Mouse (Mus musculus): ENCODE results near the gene Wnt11.

Wnt11 gene

GRCm38 (mm10) chr7:98828876-98829275 is 6.0 kb upstream of the Wnt11 start:
- whole genome bisulfite sequencing = 54% methylated on average over 7 of the region's 7 CpGs

DNA sequence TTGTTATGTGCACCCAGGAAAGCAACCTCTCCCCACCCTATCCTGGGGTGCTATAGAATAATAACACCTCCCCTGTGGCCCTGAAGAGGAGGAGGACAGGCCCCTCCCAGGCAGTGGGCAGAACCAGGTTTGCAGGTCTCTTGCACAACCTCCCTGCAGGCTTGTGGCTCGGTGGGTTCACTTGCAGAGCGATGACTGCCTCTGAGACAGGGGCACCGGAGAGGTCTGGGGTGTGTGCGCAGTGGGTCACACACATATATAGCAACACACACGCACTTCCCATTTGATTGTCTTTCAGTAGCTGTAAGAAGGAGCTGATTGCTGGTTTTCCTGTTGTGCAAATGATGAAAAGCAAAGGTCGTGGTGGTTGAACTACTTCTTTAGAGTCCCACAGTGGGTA is 3.6 kb upstream of the Wnt11 start:
- WGBS = 88% methylated on average over 6 of the region's 6 CpGs

- WGBS = under 1% methylated on average over 44 of the region's 46 CpGs
These were observed 868 bp downstream of the Wnt11 start for GRCm38 (mm10) chr7:98835519-98836441.

GRCm38 (mm10) chr7:98836646-98837045 is 1.7 kb downstream of the Wnt11 start:
- WGBS = 3% methylated on average over 23 of the region's 23 CpGs

DNA sequence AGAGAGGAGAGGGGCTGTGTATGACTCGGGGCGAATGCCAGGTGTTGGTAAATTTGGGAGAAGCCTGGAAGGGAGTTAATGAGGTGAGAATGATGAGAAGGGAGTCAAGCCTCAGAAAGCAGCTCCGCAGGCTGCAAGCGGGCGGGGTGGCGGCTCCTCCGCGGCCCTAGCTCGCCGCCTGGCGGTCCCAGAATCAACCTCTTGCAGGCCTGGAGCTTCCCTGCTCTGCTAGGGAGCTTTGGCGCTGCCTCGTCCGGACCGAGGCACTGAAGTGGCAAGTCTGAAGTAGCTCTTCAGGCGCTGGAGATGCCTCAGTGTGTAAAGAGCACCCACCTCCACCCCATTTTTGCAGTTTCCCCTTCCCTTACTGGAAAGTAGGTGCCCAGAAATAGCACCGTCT is 3.0 kb downstream of the Wnt11 start:
- WGBS = 3% methylated on average over 17 of the region's 17 CpGs

DNA sequence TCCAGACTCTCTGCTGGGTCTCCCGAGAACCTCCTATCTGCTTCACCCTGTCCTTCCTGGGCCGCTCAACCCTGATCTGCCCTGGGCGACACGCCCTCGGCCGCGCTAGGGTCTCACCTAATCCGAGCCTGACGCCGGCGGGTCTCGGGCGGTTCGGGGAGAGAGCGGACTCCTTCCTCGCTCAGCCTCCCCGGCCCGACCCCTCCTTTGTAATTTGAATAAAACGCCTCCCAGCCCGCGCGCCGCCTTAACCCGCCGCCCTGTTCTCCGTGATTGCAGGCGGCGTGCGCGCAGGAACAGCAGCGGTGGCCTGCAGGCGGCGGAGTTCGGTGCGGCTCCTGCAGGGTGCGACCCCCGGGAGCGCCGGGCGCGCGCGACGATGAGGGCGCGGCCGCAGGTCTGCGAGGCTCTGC is 3.8 kb downstream of the Wnt11 start:
- under 1% methylated on average over 48 of the region's 48 CpGs for WGBS

DNA sequence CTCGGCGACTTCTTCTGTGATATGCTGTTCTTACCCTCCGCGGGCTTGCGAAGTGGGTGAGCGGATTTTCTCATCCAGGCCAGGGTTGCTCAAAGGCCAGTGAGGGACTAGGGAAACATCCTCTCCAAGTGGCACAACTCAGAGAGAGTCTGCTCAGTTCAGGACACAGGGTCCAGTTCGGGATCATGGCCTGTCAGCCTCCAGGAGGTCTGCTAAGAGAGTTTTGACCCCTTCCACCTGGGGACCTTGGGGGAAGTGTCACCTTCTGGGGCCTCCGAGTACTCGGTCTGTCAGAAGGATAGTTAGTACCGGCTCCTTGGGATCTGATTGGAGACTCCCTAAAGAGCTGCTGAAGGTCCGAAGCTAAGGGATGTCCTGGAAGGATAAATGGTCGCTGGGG is 4.4 kb downstream of the Wnt11 start:
- 28% methylated on average over 12 of the region's 12 CpGs for WGBS

DNA sequence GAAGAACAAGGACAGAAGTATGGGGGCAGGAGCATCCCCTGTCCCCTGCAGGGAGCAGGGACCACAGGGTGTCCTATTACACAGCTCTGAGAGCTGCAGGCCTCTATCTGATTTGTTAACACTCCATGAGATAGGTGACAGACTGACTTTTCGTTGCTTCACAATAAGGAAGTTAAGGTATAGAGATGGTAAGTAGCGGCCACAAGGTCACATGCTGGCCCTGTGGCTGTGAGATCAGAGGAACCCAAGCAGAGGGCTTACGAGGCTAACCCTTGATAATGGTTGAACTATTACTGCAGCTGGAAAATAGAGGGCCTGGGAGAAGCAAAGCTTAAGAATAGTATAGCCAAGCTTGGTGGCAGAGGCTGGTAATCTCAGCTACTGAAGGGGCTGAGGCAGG is 5.9 kb downstream of the Wnt11 start:
- 93% methylated on average over 3 of the region's 3 CpGs for WGBS

GRCm38 (mm10) chr7:98841802-98842201 is 6.9 kb downstream of the Wnt11 start:
- 61% methylated on average over 3 of the region's 3 CpGs for whole genome bisulfite sequencing

DNA sequence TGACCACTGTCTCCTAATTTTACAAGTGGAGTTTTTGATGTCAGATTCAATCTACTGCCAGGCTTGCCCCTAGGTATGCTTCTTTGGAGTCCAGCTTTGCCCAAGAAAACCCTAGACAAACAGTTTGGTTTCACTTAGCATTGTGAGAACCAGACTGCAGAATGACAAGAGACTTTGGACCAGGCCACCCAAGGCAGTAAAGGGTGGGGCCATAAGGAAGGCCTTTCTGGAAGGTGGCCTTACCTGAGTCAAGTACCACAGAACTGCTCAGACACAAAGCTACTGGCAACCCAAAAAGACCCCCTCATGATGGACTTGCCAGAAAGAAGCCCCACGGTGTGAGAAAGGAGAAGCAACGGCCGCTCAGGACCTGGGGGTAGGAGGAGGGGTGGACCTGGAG is 8.1 kb downstream of the Wnt11 start:
- WGBS = 93% methylated on average over 3 of the region's 3 CpGs

DNA sequence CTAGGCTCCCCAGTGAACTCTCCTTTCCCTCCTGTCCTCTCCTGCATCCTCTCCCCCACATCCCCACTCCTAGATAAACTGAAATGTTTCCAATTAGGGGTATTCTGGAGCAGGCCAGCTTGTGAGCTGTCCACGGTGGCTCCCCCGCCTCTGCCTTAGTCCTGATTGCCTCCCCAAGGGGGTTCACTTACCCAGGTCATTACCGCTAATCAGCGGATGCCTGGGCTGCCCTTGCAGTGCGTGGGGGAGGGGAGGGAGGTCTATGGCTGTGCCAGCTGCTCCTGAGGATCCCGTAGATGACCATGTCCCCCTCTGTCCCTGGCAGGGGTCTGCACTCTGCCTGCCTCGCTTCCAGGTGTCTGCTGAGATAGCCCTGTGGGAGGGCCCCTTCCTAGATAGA is 8.7 kb downstream of the Wnt11 start:
- 58% methylated on average over 7 of the region's 7 CpGs for WGBS

DNA sequence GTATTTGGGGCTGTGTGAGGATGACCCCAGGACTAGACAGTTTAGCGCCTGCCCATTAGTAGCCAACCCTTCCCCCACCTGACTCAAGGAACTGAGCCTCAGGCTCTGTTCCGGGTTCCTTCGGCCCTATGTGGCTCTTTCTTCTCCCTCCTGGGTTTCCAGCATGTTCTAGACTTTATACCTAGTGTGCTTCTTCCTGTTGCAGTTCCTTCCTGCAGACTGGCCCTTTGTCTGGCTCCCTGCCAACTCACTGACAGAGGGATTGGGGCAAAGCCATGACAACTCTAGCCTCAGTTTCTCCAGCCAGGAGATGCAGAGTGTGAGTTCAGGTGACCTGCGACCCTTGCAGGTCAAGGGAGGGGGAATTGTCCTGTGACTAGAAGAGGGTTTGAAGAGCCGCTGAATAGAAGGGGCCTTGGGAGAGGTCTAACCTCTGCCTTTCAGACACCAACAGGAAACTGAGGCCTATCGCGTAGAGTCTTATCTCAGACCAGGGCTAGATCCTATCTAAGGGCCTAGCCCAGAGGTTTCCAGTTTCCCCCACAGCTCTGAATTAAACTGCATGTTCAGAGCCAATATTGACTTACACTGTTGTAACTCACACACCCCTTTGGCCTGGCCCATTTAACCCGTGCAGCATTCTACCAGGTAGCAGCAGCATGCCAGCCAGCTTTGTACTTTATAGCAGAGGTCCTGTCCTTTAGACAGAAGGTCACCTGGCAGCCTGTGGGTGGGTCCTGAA is 14.2 kb downstream of the Wnt11 start:
- WGBS = 88% methylated on average over 8 of the region's 8 CpGs

DNA sequence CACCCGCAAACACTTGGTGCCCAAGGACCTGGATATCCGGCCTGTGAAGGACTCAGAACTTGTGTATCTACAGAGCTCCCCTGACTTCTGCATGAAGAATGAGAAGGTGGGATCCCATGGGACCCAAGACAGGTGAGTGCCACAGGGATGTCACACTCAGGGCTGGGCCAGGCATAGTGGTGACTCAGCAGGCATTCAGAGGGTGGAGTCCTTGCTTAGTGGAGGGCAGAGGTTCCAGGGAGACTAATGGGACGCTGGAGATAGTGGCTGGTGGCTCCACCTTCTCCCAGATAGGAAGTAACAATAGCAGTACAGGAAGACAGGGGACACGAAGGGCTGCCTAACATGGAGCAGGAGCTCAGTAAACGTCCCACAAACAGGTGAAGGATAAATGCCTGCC is 15.5 kb downstream of the Wnt11 start:
- WGBS = 91% methylated on average over 5 of the region's 5 CpGs

DNA sequence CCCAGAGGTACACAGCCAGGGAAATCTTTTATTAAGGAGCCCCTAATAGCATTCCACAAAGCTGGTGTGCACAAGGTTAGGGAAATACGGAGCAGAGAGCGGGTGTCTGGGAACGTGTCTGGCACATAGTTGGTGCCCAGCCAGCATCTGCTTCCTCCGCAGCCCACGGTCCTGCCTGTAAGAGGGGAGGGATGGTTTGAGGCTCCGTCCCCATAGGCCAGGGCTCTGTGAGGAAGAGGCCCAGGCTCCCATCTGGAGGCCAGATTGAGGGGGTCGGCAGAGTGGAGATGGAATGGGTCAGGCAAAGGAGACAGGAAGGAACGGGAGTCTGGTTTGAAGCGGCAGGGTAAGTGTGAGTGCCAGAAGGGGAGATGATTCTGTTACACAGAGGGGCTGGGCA is 16.3 kb downstream of the Wnt11 start:
- WGBS = 58% methylated on average over 9 of the region's 9 CpGs

DNA sequence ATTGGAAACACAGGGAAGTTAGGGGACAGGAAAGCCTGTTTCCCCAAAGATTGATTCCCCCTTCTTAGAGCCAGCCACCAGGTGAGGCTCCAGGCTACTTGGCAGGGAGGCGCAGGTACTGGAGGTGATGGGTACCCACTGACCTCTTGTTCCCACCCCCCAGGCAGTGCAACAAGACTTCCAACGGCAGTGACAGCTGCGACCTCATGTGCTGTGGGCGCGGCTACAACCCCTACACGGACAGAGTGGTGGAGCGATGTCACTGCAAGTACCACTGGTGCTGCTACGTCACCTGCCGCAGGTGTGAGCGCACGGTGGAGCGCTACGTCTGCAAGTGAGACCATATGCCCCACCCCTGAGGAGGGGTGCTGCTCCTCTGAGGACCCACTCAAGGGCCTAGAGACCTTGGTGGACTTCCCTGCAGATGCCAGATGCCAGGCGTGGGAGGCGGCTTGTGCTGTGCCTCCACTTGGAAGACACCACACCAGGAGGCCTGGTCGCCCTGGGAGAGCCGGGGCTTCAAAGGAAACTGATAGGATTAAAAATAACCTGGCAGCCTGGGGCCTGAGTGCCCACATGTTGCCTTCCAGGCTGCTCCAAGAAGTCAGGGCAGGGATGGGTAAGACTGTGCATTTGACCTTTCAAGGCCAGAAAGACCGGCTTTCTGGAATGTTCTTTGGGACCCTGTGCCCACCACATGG is 18.2 kb downstream of the Wnt11 start:
- WGBS = 82% methylated on average over 18 of the region's 18 CpGs

- WGBS = 93% methylated on average over 6 of the region's 6 CpGs
These were observed 18.9 kb downstream of the Wnt11 start for GRCm38 (mm10) chr7:98853806-98854205.

- WGBS = 42% methylated on average over 2 of the region's 2 CpGs
These were observed 20.5 kb downstream of the Wnt11 start for GRCm38 (mm10) chr7:98855388-98855787.

- WGBS = 31% methylated on average over 3 of the region's 3 CpGs
These were observed 21.2 kb downstream of the Wnt11 start for GRCm38 (mm10) chr7:98856128-98856527.

DNA sequence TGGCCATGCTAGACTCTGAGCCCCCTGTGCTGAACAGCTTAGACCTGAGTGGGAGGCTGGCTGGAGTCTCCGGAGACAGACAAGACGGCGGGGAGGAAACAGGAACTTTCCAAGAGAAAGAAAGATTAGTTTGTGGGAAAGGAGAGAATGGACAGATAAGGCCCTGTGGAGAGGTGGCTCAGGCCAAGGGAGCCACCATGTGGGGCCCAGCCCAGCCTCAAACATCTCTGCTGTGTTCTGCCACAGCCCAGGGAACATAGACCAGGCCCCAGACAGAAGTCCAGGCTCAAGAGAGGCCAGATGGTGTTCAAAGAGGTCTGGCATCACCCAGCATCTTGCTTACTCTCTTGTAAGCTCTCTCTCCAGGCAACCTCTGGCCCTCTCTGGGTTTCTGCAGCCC is 22.2 kb downstream of the Wnt11 start:
- WGBS = 77% methylated on average over 3 of the region's 3 CpGs

GRCm38 (mm10) chr7:98861002-98861401 is 26.1 kb downstream of the Wnt11 start:
- 86% methylated on average over 2 of the region's 2 CpGs for WGBS

GRCm38 (mm10) chr7:98862994-98863393 is 28.1 kb downstream of the Wnt11 start:
- 85% methylated on average over 5 of the region's 5 CpGs for WGBS

DNA sequence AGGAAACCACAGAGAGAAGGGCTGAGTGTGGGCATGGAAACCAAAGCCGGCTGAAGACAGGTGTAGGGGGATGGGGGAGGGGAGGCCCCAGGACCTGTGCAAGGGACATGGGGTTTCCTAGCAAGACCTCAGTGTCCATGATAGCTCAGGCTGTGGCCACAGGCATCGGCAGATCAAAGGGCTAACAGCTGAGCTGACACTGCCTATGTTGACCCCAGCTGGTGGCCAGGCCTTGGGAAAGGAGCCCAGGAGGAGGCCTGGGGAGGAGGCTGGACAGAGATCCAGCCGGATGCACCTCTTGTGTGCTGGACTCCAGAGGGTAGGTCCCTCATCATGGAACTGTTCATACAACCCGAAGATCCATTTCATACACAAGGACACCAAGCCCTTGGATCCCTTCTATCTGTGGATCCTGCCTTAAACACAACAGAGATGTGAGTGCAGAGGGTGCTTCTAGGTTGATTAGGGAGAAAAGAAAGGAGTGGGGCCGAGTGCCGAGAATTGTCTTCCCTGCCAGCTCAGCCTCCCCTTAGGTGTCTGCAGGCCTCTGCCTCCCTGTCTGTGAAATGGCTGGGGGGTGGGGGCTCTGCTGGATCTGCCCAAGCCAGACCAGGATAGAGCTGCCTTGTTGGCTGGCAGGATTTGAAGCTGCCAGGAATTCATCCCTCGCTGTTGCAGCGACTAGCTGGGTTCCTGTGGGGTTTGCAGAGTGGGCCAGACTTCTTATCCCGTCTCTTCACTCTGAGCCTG is 29.2 kb downstream of the Wnt11 start:
- WGBS = 69% methylated on average over 9 of the region's 9 CpGs
